Mouse (Mus musculus): ENCODE data around the gene Micu1.

- TF ChIP-seq CTCF (IDR thresholded peaks at IDR 0.05; ENCODE audit: borderline replicate concordance, insufficient read depth, low read length) (no peak), POLR2A (IDR thresholded peaks at IDR 0.05; ENCODE audit: low read depth, low read length) (no peak)
Measured at GRCm38 (mm10) chr10:59754901-59755300, 52.6 kb downstream of the Micu1 start.
